ENCODE assay signal across 8 mouse cellular contexts in the genomic region with DNA sequence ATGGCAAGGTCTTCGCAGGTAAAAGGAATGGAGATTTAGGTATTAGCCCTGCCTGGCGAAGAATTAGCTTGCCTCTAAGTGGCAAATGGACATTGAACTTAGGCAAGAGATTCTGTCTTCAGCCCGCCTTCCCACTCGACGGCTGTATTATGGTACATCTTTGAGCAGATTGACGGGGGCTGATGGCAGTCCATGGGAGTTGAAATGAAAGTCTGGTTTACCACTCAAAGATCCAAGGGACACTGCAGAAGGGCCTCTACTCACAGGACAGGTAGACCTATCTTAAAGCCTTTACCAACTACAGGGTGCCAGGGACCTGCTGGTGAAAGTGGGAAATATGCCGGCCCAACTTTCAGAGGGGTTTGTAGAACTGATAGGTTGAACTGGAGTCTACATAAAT. TPM values are rescaled to one million over a fixed set of nuclear protein-coding genes. Genes with fewer than 3 reads are reported as not detected.
DNase-seq lines count a peak whose midpoint lies in the region; ATAC-seq lines count a peak whose summit lies in the region.

No protein-coding gene starts in this region.

- H3K27me3 ChIP-seq in heart, embryonic 12.5 days (replicated peaks): no peaks in the 10 kb centered on the region
- no peaks in the 10 kb centered on the region for H3K27me3 ChIP-seq in hindbrain, embryonic 10.5 days (ENCODE audit: insufficient read depth, poor library complexity, severe bottlenecking)
- H3K27me3 ChIP-seq in midbrain, embryonic 12.5 days: no peaks in the 10 kb centered on the region

- H3K9ac ChIP-seq in heart, embryonic 12.5 days: peak overlapping the region; percentile 85
- H3K9ac ChIP-seq in midbrain, embryonic 12.5 days (replicated peaks): peak overlapping the region; percentile 77

- ATAC-seq in heart, embryonic 12.5 days (ENCODE audit: insufficient number of reproducible peaks, low FRiP score): no peak
- ATAC-seq in midbrain, embryonic 12.5 days (ENCODE audit: low FRiP score, low read depth): no peak

- peak overlapping the region; percentile 79 for H3K4me3 ChIP-seq in heart, embryonic 12.5 days
- H3K4me3 ChIP-seq in hindbrain, embryonic 10.5 days: peak overlapping the region; percentile 85
- peak overlapping the region; percentile 69 for H3K4me3 ChIP-seq in midbrain, embryonic 12.5 days

- H3K27ac ChIP-seq in heart, embryonic 12.5 days (ENCODE audit: poor library complexity, severe bottlenecking): no peak overlapping the region
- peak overlapping the region; percentile 97 for H3K27ac ChIP-seq in hindbrain, embryonic 10.5 days
- peak overlapping the region; percentile 92 for H3K27ac ChIP-seq in midbrain, embryonic 12.5 days (replicated peaks)

- H3K9me3 ChIP-seq in heart, embryonic 12.5 days (replicated peaks): no peaks in the 10 kb centered on the region
- H3K9me3 ChIP-seq in hindbrain, embryonic 10.5 days: peaks cover 7% of the 10 kb centered on the region; the same call in 1 of the 2 replicates
- H3K9me3 ChIP-seq in midbrain, embryonic 12.5 days: no peaks in the 10 kb centered on the region

- 17% methylated on average over 7 of the region's 7 CpGs for WGBS in heart, embryonic 12.5 days
- 24% methylated on average over 7 of the region's 7 CpGs for WGBS in hindbrain, embryonic 10.5 days
- WGBS in midbrain, embryonic 12.5 days: 24% methylated on average over 7 of the region's 7 CpGs

- H3K36me3 ChIP-seq in heart, embryonic 12.5 days: peaks cover 29% of the 10 kb centered on the region
- peaks cover 45% of the 10 kb centered on the region for H3K36me3 ChIP-seq in hindbrain, embryonic 10.5 days
- peaks cover 33% of the 10 kb centered on the region for H3K36me3 ChIP-seq in midbrain, embryonic 12.5 days

- peak overlapping the region; percentile 86 for H3K4me2 ChIP-seq in heart, embryonic 12.5 days
- H3K4me2 ChIP-seq in midbrain, embryonic 12.5 days (replicated peaks): peak overlapping the region; percentile 79

- H3K4me1 ChIP-seq in heart, embryonic 12.5 days (replicated peaks): peaks cover 15% of the 10 kb centered on the region
- H3K4me1 ChIP-seq in hindbrain, embryonic 10.5 days (replicated peaks): peaks cover 24% of the 10 kb centered on the region
- H3K4me1 ChIP-seq in midbrain, embryonic 12.5 days: peaks cover 22% of the 10 kb centered on the region

- DNase-seq in heart, postnatal 4 days: no peak
- DNase-seq in MEL-GATA-1-ER (ENCODE audit: extremely low read depth, low read depth): peak; percentile 4
- DNase-seq in hindbrain, embryonic 10.5 days (ENCODE audit: low spot score): peak; percentile 14
- DNase-seq in embryo, embryonic 10.5 days (ENCODE audit: low spot score): no peak
- DNase-seq in kidney, postnatal 25 days: no peak
- DNase-seq in cerebellum, postnatal 36 days: no peak

RNA-seq across cellular contexts. Expression of a gene that starts 0.9 kb away (rescaled TPM):
- polyA plus RNA-seq in heart, embryonic 12.5 days (2016; fragmentation: Nextera tagmentation; extraction: Ambion mirVana): 112 and 115 TPM in 2 replicates
- total RNA-seq in heart, postnatal 4 days (2021): 10 to 100 TPM; 43.8 to 48.9 TPM
- polyA plus RNA-seq in hindbrain, embryonic 10.5 days (2016; fragmentation: Nextera tagmentation; extraction: Ambion mirVana): 264 and 265 TPM in 2 replicates
- 290 and 294 TPM in 2 replicates for polyA plus RNA-seq in midbrain, embryonic 12.5 days (2016; fragmentation: Nextera tagmentation; extraction: Ambion mirVana)

RNA-seq across cellular contexts. Expression of a gene that starts 7.5 kb away (rescaled TPM):
- 35.0 and 37.5 TPM in 2 replicates for polyA plus RNA-seq in heart, embryonic 12.5 days (2016; fragmentation: Nextera tagmentation; extraction: Ambion mirVana)
- total RNA-seq in heart, postnatal 4 days (2021): 10 to 100 TPM; 18.6 to 21.7 TPM
- polyA plus RNA-seq in hindbrain, embryonic 10.5 days (2016; fragmentation: Nextera tagmentation; extraction: Ambion mirVana): 36.1 and 37.4 TPM in 2 replicates
- 35.5 and 40.6 TPM in 2 replicates for polyA plus RNA-seq in midbrain, embryonic 12.5 days (2016; fragmentation: Nextera tagmentation; extraction: Ambion mirVana)

RNA-seq across cellular contexts. Expression of a gene that starts 60.0 kb away (rescaled TPM):
- polyA plus RNA-seq in heart, embryonic 12.5 days (2016; fragmentation: Nextera tagmentation; extraction: Ambion mirVana): 2.1 and 2.6 TPM in 2 replicates
- total RNA-seq in heart, postnatal 4 days (2021): 1 to 10 TPM; 3.0 to 3.9 TPM
- polyA plus RNA-seq in hindbrain, embryonic 10.5 days (2016; fragmentation: Nextera tagmentation; extraction: Ambion mirVana): 1.1 and 1.9 TPM in 2 replicates
- polyA plus RNA-seq in midbrain, embryonic 12.5 days (2016; fragmentation: Nextera tagmentation; extraction: Ambion mirVana): 3.1 and 3.6 TPM in 2 replicates

Comparison
In these comparisons a context has a peak if more than half of its experiments do, and no peak if none do; other contexts are left out.
1. DNase-seq: peak in MEL-GATA-1-ER (single experiment) and hindbrain, embryonic 10.5 days (single experiment); none in heart, postnatal 4 days (single experiment), embryo, embryonic 10.5 days (single experiment), kidney, postnatal 25 days (0 of 2) and cerebellum, postnatal 36 days (0 of 2).
2. Peak in every context shown above with its lines, with median percentiles within 50 percentile points of each other: H3K4me3 ChIP-seq.